15 mouse cellular contexts compared by ENCODE assay signal in the genomic region with DNA sequence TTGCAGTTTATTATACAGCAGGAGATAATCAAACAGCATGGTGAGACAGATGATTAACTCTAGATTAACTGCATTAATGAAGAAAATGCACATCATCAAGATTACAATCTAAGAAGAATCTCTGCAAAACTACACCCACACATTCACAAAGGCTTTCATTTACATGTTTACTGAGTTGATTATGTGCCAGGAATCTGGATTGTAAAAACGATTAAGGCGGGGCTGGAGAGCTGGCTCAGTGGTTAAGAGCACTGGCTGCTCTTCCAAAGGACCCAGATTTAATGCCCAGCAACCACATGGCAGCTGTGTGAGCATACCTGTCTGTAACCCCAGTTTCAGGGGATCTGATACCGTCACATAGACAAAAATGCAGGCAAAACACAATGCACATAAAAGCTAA.
"Had no signal": no experiment of that assay in that cellular context is flagged by ENCODE, and none has a peak within 500 bp of the region (broad histone marks: within the 10 kb centered on the region; RNA-seq: fewer than 3 reads in every experiment).

No protein-coding gene starts in this region.

- H3K4me2 ChIP-seq: intestine, embryonic 15.5 days; limb, embryonic 12.5 days; liver, embryonic 15.5 days; midbrain, embryonic 15.5 days; neural tube, embryonic 12.5 days had no signal

- H3K4me3 ChIP-seq: intestine, embryonic 15.5 days; limb, embryonic 12.5 days; liver, embryonic 15.5 days; midbrain, embryonic 10.5 days; midbrain, embryonic 15.5 days; neural tube, embryonic 12.5 days had no signal

- H3K36me3 ChIP-seq: intestine, embryonic 15.5 days; midbrain, embryonic 15.5 days; neural tube, embryonic 12.5 days had no signal

- DNase-seq: kidney, adult 18-20 months; kidney, postnatal 25 days; layer of hippocampus, adult 9-11 months; layer of hippocampus, postnatal 36 days; liver; right cerebral cortex, postnatal 4 days; spleen, adult 18-20 months; thymus, adult 18-20 months; thymus, postnatal 14 days had no signal

- H3K9me3 ChIP-seq: intestine, embryonic 15.5 days; limb, embryonic 12.5 days; liver, embryonic 15.5 days; midbrain, embryonic 10.5 days; midbrain, embryonic 15.5 days; neural tube, embryonic 12.5 days had no signal

- H3K9ac ChIP-seq: intestine, embryonic 15.5 days; limb, embryonic 12.5 days; liver, embryonic 15.5 days; midbrain, embryonic 15.5 days; neural tube, embryonic 12.5 days had no signal

- ATAC-seq: intestine, embryonic 15.5 days; midbrain, embryonic 15.5 days had no signal

- H3K27ac ChIP-seq: intestine, embryonic 15.5 days; limb, embryonic 12.5 days; midbrain, embryonic 10.5 days; midbrain, embryonic 15.5 days; neural tube, embryonic 12.5 days had no signal

- H3K4me1 ChIP-seq: intestine, embryonic 15.5 days; limb, embryonic 12.5 days; midbrain, embryonic 10.5 days; midbrain, embryonic 15.5 days; neural tube, embryonic 12.5 days had no signal

- H3K27me3 ChIP-seq: intestine, embryonic 15.5 days; limb, embryonic 12.5 days; liver, embryonic 15.5 days; midbrain, embryonic 15.5 days; neural tube, embryonic 12.5 days had no signal
